Mouse (Mus musculus) megakaryocyte, adult 5-6 weeks (primary cell): ENCODE data around the gene Lsp1. TPM values are rescaled to one million over a fixed set of nuclear protein-coding genes. Genes with fewer than 3 reads are reported as not detected.
A peak's percentile ranks its signal among the peaks of the same experiment; 100 is the strongest.

ENCODE experiments used
- ATAC-seq: 2 replicates; pipeline ENCODE4 v1.8.0; 2016; ENCODE audit warnings: mild to moderate bottlenecking, inconsistent platforms; ENCODE audit not compliant: poor library complexity, severe bottlenecking
- total RNA-seq, 2 experiments: library from RNA; stranded (forward) in 1 of 2; stranded (reverse) in 1 of 2; fragments of 153-499, 151-499 nt in 1 of 2; fragments of 221-1000, 200-1000 nt in 1 of 2; gene quantifications; 2 replicates each; pipeline versions ENCODE4 v1.2.3 to v1.2.4; 2015 to 2017

The Lsp1 gene
- total RNA-seq (2015): 1,220 and 1,304 TPM in 2 replicates
- total RNA-seq (2017): 1,314 and 1,552 TPM in 2 replicates

DNA sequence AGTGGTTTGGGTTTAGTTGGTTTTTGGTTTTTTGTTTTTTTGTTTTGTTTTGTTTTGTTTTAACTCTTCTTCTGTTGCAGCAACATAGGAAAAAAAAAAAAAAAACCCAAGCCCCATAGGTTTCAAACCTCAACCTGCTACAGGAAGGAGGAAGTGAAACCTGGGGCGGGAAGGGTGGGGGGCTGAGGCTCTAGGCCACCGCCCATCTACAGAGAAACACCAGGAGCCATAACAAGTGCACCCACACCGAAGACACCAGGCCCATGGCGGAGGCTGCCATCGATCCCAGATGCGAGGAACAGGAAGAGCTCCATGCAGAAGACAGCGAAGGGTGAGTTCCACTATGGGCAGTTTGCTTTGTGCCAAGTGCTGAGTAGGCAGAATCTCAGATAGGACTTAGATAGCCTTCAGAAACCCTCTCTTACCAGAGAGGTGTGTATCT is at the start of gene Lsp1:
Gene Lsp1, plus strand, starts transcription at position 174 of the 442 bp plus-strand sequence.
- ATAC-seq: peak; percentile 62

DNA sequence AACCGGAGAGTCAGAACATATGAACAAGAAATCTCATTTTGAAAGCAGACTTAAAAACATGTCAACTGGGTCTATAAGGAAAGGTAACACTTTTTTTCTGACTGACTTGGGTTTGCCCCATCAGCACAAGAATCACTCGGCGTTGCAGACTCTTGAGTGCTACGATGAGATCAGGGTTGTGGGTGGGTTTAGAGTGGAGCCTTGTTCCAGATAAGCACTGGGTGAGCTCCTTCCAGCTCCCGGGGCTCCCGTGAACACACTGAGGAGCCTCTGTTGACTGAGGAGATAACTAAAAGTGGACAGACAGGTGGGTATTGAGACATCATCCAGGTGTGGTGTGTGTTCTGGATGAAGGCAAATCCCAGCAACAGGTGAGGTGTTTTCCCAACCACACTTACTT is 47.3 kb upstream of the Lsp1 start:
- no peak for ATAC-seq

DNA sequence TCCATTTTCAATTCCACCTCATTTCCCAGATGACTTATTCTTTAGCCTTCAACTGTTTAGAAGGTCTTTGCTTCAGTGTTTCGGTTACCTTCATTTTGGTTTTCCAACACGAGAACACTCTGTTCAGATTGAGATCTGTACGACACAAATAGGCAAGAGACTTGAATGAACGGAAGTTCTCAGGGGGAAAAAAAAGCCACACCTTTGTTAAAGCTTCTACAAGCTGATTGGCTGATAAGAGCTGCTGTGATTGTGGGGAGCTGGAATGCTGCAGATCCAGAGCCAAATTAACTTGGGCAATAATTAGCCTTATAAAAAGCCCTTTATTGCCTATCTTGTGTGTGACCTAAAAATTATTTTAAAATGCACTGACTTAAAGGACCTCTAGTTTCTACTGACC is 45.3 kb upstream of the Lsp1 start:
- no peak for ATAC-seq

DNA sequence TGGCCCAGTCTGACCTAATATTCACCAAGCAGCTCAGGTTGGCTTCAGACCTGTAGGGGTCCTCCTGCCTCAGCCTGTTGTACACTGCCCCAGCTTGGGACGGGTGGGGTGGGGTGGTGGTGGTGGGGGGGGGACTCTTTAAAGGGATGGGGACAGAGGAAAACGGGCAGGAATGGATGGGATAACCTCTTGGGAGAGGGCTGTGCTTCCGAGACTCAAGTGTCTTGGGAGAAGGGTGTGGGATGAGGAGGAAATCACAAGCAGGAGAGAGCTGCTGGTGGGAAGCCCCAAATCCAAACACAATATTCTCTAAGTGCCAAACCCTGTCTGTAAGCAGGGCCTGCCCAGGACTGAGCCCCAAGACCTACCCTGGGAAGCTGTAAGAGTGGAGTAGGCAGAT is 44.4 kb upstream of the Lsp1 start:
- ATAC-seq: no peak

DNA sequence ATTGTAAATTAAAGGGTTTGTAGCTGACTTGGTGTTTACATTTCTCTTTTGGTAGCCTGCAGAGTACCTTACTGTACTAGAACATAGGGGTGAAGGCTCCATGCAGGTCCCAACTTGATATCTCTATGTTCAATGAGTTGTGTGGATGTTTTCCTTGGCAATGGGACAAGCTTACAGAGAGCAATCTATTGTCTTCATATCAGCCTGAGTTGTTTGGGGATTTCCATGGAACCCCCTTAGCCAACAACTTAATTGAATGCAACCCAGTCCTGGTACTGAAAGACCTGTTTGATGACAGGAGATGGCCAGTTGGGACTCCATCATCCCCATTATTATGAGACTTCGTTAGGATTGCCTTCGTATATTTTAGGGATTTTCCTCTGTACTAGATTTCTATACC is 42.6 kb upstream of the Lsp1 start:
- no peak for ATAC-seq

DNA sequence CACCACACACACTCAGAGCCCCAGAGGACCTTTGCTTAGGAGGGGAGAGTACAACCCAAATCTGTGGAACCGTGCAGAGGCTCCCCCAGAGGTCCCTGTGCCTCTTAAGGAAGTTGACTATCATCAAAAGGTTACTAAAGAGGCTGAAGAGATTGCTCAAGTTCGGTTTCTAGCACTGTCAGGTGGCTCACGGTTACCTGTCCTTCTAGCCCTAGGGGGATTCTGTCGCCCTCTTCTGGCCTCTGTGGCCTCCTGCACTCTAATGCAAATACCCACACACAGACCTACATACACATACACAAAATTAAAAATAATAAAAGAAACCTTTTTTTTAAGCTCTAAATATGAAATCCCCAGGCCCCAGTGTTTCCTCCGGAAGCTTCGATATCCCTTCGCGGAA is 41.9 kb upstream of the Lsp1 start:
- ATAC-seq: peak; percentile 73

DNA sequence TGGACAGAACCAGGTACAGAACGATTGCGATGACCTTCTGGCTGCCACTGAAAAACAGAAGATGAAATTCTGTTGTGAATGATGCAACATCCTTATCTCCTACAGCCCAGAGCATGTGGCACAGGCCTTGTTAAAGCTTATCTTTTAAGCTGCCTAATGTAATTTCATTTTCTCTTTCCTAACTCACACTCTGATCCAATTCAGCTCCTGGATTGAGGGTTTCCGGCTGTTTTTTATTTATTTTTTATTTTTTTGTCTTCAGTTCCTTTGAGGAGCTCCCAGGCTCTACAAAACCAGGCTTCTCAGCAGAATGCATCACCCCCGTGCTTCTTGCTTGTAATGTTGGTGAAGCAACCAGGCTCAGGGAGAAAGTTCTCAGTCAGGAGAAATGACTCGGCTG is 40.7 kb upstream of the Lsp1 start:
- ATAC-seq: peak; percentile 52; the same call in 1 of the 2 replicates

DNA sequence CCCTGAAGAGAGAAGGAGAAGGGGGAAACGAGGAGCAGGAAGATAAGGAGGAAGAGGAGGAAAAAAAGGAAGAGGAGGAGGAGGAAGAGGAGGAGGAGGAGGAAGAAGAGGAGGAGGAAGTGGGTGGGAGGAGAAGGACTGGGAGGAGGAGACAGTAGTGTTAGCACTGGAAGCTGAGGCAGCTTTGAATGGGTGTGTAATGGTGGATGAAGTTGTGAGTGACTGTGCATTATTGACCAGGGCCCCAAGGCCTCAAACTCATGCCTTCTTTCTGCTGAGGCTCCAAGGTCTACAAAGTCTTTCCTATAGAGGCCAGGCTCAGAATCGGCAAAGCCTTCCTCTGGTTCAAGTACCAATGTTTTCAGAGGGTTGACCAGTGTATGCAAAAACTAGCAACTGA is 38.8 kb upstream of the Lsp1 start:
- no peak for ATAC-seq

DNA sequence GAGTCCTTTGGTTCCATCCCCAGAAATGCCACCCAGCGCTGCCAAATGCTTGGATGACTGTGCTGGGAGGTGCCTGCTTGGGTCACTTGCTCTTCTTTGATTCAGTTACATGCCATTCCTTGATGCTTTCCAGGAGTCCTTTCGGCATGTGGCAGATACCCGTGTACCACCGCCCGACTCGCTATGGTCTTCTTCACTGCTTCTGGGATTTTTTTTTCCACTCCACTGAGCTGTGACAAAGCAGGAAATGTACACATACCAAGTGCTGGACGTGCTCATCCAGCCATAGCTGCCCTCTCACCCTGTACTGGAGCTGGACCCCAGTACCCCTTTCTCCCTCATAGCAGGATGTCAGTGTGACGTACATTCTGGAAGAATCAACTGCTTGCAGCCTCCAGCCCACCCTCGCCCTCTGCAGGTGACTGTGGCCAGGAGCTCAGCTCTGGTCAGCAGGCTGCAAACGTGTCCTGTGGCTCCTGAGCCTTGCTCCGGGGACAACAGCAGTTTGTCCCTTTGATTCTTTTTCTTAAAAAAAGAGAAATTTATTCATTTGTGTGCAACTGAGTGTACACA is 34.9 kb upstream of the Lsp1 start:
- peak; percentile 46 for ATAC-seq

DNA sequence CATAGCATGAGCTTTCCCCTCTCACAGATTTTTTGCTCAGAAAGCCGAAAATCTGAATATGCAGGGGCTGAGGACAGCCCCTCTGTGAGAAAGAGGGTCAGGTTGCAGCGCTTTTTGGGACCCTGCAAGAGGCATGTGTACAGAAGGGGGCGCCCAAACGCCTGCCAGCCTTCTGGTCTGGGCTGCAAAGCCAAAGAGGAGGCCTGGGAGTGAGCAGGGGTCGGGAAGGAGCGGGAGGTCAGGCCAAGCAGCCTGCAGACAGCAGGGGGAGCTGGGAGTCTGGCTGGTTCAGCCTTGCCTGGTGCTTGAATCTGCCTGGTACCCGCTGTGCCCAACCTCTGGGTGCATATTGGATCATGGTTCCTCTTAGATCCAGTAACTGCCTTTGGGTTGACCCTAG is 32.4 kb upstream of the Lsp1 start:
- ATAC-seq: 0 out of 2 replicates have a peak, but pooled peaks have one; percentile 39

DNA sequence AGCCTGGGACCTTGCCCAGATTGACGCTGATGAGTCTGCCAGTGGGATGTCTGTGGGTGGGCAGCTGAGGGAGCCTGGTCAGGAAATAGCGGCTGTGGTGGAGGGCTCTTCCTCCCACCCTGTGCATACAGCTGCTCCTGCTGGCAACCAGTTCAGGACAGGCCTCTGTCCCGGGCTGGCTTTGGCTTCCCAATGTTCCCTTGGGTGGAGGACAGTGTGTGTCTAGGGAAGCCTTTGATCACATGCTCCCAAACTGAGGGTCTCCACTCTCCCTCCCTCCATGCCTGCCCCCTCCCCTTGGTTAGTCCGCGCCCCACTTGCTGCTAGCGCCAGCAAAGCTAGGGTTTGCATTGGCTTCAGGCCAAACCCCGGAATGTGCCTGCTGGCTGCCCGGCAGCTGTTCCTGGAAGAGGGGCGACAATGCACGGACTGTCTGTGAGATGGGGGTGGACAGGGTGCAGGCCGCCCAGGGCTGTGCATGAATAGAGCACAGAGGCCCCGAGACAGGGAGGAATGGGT is 30.4 kb upstream of the Lsp1 start:
- ATAC-seq: no peak

DNA sequence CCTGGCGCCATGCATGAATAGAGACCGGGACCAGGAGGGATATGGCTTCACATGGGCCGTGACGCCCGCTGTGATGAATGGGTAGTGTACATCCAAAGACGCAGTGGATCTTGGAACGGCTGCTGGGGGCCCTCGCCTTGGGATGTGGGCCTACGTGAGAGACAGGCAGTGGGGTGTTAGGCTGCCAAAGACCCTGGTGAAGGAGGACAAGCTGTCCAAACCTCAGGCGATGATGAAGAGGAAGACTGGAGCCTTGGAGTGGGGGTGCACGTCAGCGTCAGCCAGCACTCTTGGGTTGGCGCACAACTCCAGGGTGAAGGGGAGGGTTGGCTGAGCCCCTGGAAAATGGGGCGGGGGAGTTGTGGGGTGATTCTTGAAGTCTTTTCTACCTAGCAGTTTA is 29.5 kb upstream of the Lsp1 start:
- no peak for ATAC-seq

DNA sequence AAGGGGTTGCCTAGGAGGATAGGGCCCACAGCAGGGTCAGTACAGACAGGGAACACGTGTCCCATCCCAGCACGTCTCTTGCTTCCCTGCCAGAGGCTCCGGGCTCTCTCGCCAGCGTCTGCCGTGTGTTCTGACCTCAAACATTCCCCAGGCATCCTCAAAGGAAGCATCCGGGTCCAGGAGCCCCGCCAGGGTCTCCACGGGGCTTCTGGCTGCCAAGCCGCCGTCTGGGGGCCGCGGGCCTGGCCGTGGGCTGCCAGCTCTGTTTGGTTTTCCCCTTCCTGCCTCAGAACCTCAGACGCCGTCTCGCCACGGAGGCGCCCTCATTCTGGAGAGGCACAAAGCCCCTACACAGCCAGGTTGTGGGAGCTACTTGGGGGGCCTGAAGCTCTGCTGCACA is 27.0 kb upstream of the Lsp1 start:
- ATAC-seq: no peak

DNA sequence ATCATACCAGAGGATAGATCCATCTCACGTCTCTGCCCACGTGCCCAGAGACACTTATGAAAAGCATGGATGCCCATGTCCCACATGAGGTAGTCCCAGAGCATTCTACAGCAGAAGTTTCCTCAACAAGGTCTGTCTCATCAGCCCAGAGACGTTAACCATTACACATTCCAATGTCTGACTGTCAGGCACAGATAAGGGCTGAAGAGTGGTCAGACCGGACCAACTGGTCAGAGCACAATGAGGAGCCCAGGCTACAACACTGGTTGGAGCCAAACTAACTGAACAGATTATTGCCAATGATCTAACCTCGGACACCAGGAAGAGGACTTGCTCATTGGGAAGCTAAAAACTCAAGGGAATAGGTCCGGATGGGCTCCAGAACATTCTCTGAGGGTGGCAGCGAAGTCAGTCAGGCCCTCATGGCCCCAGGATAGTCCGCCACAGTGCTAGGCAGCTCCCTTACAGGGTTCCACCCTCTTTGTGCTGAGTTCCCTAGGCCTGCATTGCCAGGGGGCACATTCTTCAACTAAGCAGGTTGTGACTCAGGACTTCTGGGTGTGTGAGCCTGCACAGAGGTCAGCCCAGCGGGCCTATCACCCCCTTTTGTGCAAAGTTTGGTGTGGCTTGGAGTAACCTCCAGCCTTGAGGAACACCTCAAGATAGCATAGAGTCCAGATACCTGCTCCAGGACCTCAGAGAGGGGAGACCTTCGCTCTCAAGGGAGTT is 26.3 kb upstream of the Lsp1 start, which contains the start of gene Syt8:
Gene Syt8, plus strand, starts transcription at position 714 of the 729 bp plus-strand sequence.
- ATAC-seq: no peak

DNA sequence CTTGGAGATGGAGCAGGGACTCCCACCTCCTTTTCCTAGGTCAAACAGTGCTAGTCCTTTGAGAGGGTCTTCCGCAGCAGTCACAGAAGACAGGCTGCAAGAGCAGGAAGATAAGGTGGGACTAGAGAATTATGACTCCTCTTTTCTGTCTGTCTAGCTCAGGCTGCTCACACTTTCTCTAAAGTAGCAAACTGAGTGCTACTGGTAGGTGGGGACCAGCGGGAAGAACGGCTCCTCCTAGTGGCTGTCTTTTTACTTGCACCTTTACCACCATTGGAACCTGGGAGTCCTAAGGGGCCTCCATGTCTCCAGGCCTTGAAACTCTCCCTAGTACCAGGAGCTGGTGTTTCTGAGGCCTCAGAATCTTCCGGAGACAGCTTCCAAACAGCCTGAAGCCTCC is 25.1 kb upstream of the Lsp1 start:
- ATAC-seq: peak; percentile 92

DNA sequence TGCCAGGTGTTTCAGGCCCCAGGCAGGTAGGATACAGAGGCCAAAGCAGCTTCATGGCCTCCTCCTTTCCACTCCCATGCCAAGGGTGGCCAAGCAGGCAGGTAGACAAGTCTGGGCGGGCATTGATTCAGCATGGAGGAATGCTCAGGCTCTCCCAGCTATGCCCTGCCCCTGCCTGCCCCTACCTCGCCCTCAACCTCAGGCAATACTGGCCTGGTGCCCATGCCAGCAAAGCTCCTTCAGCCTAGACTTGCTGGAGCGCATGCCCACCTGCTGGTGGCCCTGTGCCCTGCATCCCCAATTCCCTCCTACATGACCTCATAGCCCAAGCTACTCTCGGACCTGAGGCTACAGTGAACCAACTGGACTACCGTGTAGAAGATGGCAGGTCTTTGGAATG is 23.3 kb upstream of the Lsp1 start:
- peak; percentile 39 for ATAC-seq

DNA sequence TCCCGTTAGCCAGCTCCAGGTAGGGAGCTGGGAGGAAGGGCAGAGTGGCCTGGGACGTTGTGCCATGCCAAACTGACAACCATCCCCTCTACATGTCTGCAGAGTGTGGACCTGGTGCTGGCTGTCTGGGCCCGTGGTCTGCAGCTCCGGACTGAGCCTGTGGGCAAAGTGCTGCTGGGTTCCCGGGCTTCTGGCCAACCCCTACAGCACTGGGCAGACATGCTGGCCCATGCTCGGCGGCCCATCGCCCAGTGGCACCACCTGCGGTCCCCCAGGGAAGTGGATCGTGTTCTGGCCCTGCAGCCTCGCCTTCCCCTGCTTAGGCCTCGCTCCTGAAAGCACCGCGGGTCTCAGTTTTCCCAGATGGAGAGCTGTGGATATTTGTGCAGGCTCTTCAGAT is 20.6 kb upstream of the Lsp1 start:
- no peak for ATAC-seq

DNA sequence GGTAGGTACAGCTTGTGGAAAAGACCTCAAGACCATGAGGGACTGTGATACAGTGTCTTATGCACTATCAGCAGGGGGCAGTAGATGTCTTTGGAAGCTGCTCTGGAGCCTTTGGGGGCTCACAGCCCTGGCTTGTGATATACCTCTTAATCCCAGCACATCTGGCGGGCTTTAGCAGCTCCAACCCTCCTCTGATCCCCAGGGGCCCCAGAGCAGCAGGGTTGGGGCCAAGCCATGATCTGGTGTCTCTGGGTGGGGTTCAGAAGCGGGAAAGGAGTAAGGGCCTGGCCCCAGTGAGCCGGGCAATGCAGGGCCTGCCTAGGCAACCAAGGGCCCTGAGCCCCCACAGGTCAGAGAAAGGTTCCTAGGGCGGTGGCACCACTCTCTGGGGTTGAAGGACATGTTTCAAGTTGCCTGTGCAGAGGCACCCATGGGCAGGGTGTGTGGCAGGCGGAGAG is 19.9 kb upstream of the Lsp1 start:
- ATAC-seq: no peak

DNA sequence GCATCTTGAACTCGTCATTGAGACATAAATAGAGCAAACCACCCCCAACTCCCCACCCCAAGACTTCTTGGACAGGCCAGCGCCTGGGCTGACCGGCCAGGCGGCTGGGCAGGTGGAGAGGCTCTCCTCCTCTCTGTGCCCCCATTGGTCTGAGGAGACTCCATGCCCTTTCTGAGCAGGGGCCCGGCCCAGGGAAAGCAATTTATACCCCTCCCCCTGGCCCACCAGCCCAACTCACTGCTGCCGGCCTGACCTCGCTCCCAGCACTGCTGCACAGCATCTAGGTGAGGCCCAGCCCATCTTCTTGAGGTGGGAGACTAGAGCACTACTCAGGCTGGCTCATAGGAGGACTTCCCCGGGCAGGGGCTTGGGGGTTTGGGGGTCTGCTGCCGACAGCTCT is 19.0 kb upstream of the Lsp1 start, which contains the start of gene Tnni2:
Gene Tnni2, plus strand, starts transcription at position 224 of the 400 bp plus-strand sequence.
- ATAC-seq: no peak

DNA sequence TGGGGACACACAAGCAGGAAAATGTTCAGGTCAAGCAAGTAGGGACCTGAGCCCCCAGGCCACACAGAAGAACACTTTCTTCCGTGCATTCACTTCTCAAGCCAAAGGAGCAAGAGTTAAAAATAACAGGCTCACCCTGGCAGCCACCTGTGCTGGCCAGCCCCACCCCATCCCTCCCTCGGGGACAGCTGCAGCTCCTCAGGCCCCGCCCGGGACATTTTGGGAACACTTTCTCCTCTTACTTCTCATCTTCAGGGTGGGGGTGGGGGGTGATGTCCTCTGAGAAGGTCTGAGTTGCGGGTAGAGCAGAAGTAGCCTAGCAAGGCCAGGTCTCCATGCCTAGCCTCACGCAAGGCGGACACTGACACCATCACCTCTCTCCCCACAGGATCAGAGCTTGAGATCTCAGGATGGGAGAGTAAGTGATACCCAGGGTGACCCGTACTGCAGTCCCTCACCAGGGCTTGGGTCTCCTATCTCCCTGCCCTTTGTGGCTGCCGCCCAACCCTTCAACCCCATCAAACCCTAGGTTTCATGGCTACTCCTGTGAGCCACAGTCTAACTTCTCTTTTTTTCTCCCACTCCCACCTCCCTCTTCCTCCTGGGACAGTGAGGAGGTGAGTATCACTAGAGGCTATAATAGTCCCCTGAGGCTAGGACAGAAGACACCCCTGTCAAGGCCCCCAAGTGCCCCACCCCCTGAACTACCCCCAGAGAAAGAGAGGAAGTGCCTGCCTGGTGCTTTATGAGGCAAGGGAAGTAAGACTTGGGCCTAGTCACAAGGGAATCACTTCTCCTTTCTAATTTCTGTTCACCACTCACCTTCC is 18.3 kb upstream of the Lsp1 start:
- ATAC-seq: peak; percentile 90

DNA sequence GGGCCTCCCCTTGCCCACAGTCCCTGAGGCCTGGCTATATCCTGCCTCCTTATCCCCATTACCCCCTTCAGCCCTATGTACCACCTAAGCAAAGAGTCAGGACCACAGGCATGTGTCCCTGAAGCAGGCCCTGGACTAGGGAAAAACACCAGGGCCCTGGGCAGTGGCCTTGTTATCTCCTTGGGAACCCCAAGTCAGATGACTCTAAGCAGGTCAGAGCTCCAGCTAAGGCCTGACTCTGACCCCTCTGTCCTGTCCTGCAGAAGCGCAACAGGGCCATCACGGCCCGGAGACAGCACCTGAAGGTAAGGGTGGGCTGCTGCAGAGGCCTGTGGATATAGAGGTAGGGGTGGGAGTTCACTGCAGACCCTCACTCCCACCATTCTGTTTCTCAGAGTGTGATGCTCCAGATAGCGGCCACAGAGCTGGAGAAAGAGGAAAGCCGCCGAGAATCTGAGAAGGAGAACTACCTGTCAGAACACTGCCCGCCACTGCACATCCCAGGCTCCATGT is 17.6 kb upstream of the Lsp1 start:
- ATAC-seq: peak; percentile 41
